Mouse (Mus musculus): ENCODE data around the gene Lmo2. TPM values are rescaled to one million over a fixed set of nuclear protein-coding genes. Genes with fewer than 3 reads are reported as not detected.
"Not testable (repeated sequence)": the region's sequence is repeated elsewhere in the genome, so short reads cannot be mapped to it uniquely, and the experiment has no call there.

Lmo2 gene
- polyA plus RNA-seq, 1 experiment from 2014 or later, result 19.8 TPM

GRCm38 (mm10) chr2:104008853-104009252 is 51.1 kb downstream of the Lmo2 start:
- not testable (repeated sequence) for H3K27me3 ChIP-seq (replicated peaks; ENCODE audit: control insufficient read depth, insufficient read depth, low read length); H3K4me2 ChIP-seq (ENCODE audit: low read length); ATAC-seq; H3K4me3 ChIP-seq (replicated peaks; ENCODE audit: low read length); H3K36me3 ChIP-seq (ENCODE audit: control insufficient read depth, insufficient read depth); H3K4me1 ChIP-seq (replicated peaks; ENCODE audit: control insufficient read depth, insufficient read depth, low read length); H3K27ac ChIP-seq (ENCODE audit: low read length); H3K9ac ChIP-seq (replicated peaks; ENCODE audit: low read depth, low read length); H3K9me3 ChIP-seq (ENCODE audit: control insufficient read depth, low read length)
- 97% methylated on average over 3 of the region's 3 CpGs for WGBS

- H3K36me3 ChIP-seq (ENCODE audit: control insufficient read depth, insufficient read depth), result no peaks in the 10 kb centered on the region
- peaks cover 4% of the 10 kb centered on the region for H3K4me1 ChIP-seq (replicated peaks; ENCODE audit: control insufficient read depth, insufficient read depth, low read length)
- no peaks in the 10 kb centered on the region for H3K9me3 ChIP-seq (ENCODE audit: control insufficient read depth, low read length)
- WGBS, result 88% methylated on average over 7 of the region's 7 CpGs
- no peak overlapping the region for H3K4me2 ChIP-seq (ENCODE audit: low read length)
- no peak overlapping the region for H3K4me3 ChIP-seq (replicated peaks; ENCODE audit: low read length)
- no peaks in the 10 kb centered on the region for H3K27me3 ChIP-seq (replicated peaks; ENCODE audit: control insufficient read depth, insufficient read depth, low read length)
- no peak for ATAC-seq
- H3K9ac ChIP-seq (replicated peaks; ENCODE audit: low read depth, low read length), result no peak overlapping the region
- H3K27ac ChIP-seq (ENCODE audit: low read length), result no peak overlapping the region
These were observed 65.3 kb downstream of the Lmo2 start for GRCm38 (mm10) chr2:104023096-104023495.

- no peak overlapping the region for H3K4me3 ChIP-seq (replicated peaks; ENCODE audit: low read length)
These were observed 66.9 kb downstream of the Lmo2 start for GRCm38 (mm10) chr2:104024656-104025055.

GRCm38 (mm10) chr2:104027458-104028138 is 69.8 kb downstream of the Lmo2 start, which contains the start of gene Fbxo3:
TSS of gene Fbxo3 (plus strand) at chr2:104027721.
- Histone ChIP-seq H3K4me3 (replicated peaks; ENCODE audit: low read length) (peak within 1 kb of the TSS; percentile 95), H3K9ac (replicated peaks; ENCODE audit: low read depth, low read length) (peak within 1 kb of the TSS; percentile 98), H3K36me3 (ENCODE audit: control insufficient read depth, insufficient read depth) (no peaks in the 10 kb centered on the region), H3K27me3 (replicated peaks; ENCODE audit: control insufficient read depth, insufficient read depth, low read length) (no peaks in the 10 kb centered on the region), H3K27ac (ENCODE audit: low read length) (no peak within 1 kb of the TSS; the same call in 1 of the 2 replicates), H3K4me1 (replicated peaks; ENCODE audit: control insufficient read depth, insufficient read depth, low read length) (peaks cover 20% of the 10 kb centered on the region), H3K4me2 (ENCODE audit: low read length) (peak within 1 kb of the TSS; percentile 62), H3K9me3 (ENCODE audit: control insufficient read depth, low read length) (no peaks in the 10 kb centered on the region)
- under 1% methylated on average over 41 of the region's 44 CpGs for WGBS
- ATAC-seq, result peak; percentile 95

More at GRCm38 (mm10) chr2:104024656-104025055, 66.9 kb downstream of the Lmo2 start:
- H3K9ac ChIP-seq (replicated peaks; ENCODE audit: low read depth, low read length), result no peak overlapping the region
- no peak for ATAC-seq
- no peaks in the 10 kb centered on the region for H3K9me3 ChIP-seq (ENCODE audit: control insufficient read depth, low read length)
- no peak overlapping the region for H3K4me2 ChIP-seq (ENCODE audit: low read length)
- WGBS, result 85% methylated on average over 4 of the region's 4 CpGs
- peaks cover 17% of the 10 kb centered on the region for H3K4me1 ChIP-seq (replicated peaks; ENCODE audit: control insufficient read depth, insufficient read depth, low read length)
- H3K36me3 ChIP-seq (ENCODE audit: control insufficient read depth, insufficient read depth), result no peaks in the 10 kb centered on the region
- no peaks in the 10 kb centered on the region for H3K27me3 ChIP-seq (replicated peaks; ENCODE audit: control insufficient read depth, insufficient read depth, low read length)
- H3K27ac ChIP-seq (ENCODE audit: low read length), result no peak overlapping the region

GRCm38 (mm10) chr2:104028139-104028723 is 70.4 kb downstream of the Lmo2 start, which contains the start of gene 4931422A03Rik:
TSS of gene 4931422A03Rik (minus strand) at chr2:104028361.
- no peaks in the 10 kb centered on the region for H3K27me3 ChIP-seq (replicated peaks; ENCODE audit: control insufficient read depth, insufficient read depth, low read length)
- no peaks in the 10 kb centered on the region for H3K36me3 ChIP-seq (ENCODE audit: control insufficient read depth, insufficient read depth)
- 2% methylated on average over 29 of the region's 32 CpGs for WGBS
- peaks cover 20% of the 10 kb centered on the region for H3K4me1 ChIP-seq (replicated peaks; ENCODE audit: control insufficient read depth, insufficient read depth, low read length)
- no peaks in the 10 kb centered on the region for H3K9me3 ChIP-seq (ENCODE audit: control insufficient read depth, low read length)
- no peak within 1 kb of the TSS; the same call in 1 of the 2 replicates for H3K27ac ChIP-seq (ENCODE audit: low read length)
- ATAC-seq, result peak; percentile 78
- H3K4me2 ChIP-seq (ENCODE audit: low read length), result peak within 1 kb of the TSS; percentile 62
- peak within 1 kb of the TSS; percentile 98 for H3K9ac ChIP-seq (replicated peaks; ENCODE audit: low read depth, low read length)
- H3K4me3 ChIP-seq (replicated peaks; ENCODE audit: low read length), result peak within 1 kb of the TSS; percentile 95

DNA sequence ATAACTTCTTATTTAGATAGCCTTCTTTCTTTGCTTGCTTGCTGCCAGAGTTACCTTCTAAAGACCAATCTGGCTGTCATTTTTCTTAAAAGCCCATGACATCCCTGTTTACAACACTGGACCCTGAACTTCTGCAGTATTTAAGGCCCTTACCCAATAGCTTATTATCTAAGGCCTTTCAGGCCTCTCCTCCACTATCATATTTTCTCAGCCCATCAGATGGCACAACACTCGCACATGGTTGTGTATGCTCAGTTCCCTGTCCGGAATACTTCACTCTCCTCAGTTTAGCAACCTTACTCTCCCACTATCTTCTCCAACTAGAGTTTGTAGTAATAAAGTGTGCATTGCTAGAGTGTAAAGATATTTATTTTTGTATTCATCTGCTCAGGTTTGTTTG is 71.3 kb downstream of the Lmo2 start:
- no peak overlapping the region for H3K27ac ChIP-seq (ENCODE audit: low read length)
- H3K36me3 ChIP-seq (ENCODE audit: control insufficient read depth, insufficient read depth), result 0 out of 2 replicates have a peak, but pooled peaks cover 3% of the 10 kb centered on the region
- no peak overlapping the region; the same call in 1 of the 2 replicates for H3K4me3 ChIP-seq (replicated peaks; ENCODE audit: low read length)
- no peak overlapping the region for H3K9ac ChIP-seq (replicated peaks; ENCODE audit: low read depth, low read length)
- no peaks in the 10 kb centered on the region for H3K9me3 ChIP-seq (ENCODE audit: control insufficient read depth, low read length)
- ATAC-seq, result no peak
- peaks cover 20% of the 10 kb centered on the region for H3K4me1 ChIP-seq (replicated peaks; ENCODE audit: control insufficient read depth, insufficient read depth, low read length)
- 80% methylated on average over 2 of the region's 2 CpGs for WGBS
- peak overlapping the region; percentile 62 for H3K4me2 ChIP-seq (ENCODE audit: low read length)
- H3K27me3 ChIP-seq (replicated peaks; ENCODE audit: control insufficient read depth, insufficient read depth, low read length), result no peaks in the 10 kb centered on the region

DNA sequence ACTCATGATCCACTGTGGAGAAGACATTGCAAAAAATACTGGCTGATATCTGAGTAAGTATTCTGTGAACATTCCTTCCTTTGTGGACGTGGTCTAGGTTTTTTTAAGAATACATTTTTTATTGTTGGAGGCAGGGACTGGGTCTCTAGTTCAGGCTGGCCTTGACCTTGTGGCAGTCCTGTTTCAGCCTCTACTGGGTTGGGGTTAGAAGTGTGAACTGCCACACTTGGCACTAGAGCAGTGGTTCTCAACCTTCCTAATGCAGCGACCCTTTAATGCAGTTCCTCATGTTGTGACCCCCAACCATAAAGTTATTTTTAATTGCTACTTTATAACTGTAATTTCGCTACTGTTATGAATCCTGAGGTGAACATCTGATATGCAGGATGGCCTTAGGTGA is 72.6 kb downstream of the Lmo2 start:
- H3K4me2 ChIP-seq (ENCODE audit: low read length), result no peak overlapping the region
- ATAC-seq, result no peak
- H3K4me1 ChIP-seq (replicated peaks; ENCODE audit: control insufficient read depth, insufficient read depth, low read length), result peaks cover 20% of the 10 kb centered on the region
- peaks cover 5% of the 10 kb centered on the region; the same call in 1 of the 2 replicates for H3K36me3 ChIP-seq (ENCODE audit: control insufficient read depth, insufficient read depth)
- H3K9me3 ChIP-seq (ENCODE audit: control insufficient read depth, low read length), result no peaks in the 10 kb centered on the region
- no peaks in the 10 kb centered on the region for H3K27me3 ChIP-seq (replicated peaks; ENCODE audit: control insufficient read depth, insufficient read depth, low read length)
- 89% methylated on average over 3 of the region's 3 CpGs for WGBS
- no peak overlapping the region for H3K27ac ChIP-seq (ENCODE audit: low read length)
- no peak overlapping the region for H3K9ac ChIP-seq (replicated peaks; ENCODE audit: low read depth, low read length)
- no peak overlapping the region for H3K4me3 ChIP-seq (replicated peaks; ENCODE audit: low read length)

Other genes starting within 250 kb of the Lmo2 start
- 26.9 and 32.2 TPM in 2 replicates for gene Nat10, start 196.7 kb upstream of the Lmo2 start, polyA plus RNA-seq (2015; fragmentation: Nextera tagmentation; extraction: Ambion mirVana)
- 472 and 511 TPM in 2 replicates for gene Caprin1, start 160.3 kb upstream of the Lmo2 start, polyA plus RNA-seq (2015; fragmentation: Nextera tagmentation; extraction: Ambion mirVana)
- gene Fbxo3, start 69.7 kb downstream of the Lmo2 start, polyA plus RNA-seq (2015; fragmentation: Nextera tagmentation; extraction: Ambion mirVana), result 64.3 and 66.1 TPM in 2 replicates
- 2.2 and 3.2 TPM in 2 replicates for gene 4931422A03Rik, start 70.4 kb downstream of the Lmo2 start, polyA plus RNA-seq (2015; fragmentation: Nextera tagmentation; extraction: Ambion mirVana)
- not detected in 2 replicates for gene Gm10912, start 107.8 kb downstream of the Lmo2 start, polyA plus RNA-seq (2015; fragmentation: Nextera tagmentation; extraction: Ambion mirVana)
- not detected in 2 replicates for gene Gm10799, start 110.6 kb downstream of the Lmo2 start, polyA plus RNA-seq (2015; fragmentation: Nextera tagmentation; extraction: Ambion mirVana)
- 1.1 and 2.1 TPM in 2 replicates for gene Cd59b, start 111.9 kb downstream of the Lmo2 start, polyA plus RNA-seq (2015; fragmentation: Nextera tagmentation; extraction: Ambion mirVana)
- 5.5 and 6.3 TPM in 2 replicates for gene Cd59a, start 137.8 kb downstream of the Lmo2 start, polyA plus RNA-seq (2015; fragmentation: Nextera tagmentation; extraction: Ambion mirVana)
- gene A930018P22Rik, start 164.8 kb downstream of the Lmo2 start, polyA plus RNA-seq (2015; fragmentation: Nextera tagmentation; extraction: Ambion mirVana), result not detected in 2 replicates